12 mouse cellular contexts compared by ENCODE assay signal in the genomic region with DNA sequence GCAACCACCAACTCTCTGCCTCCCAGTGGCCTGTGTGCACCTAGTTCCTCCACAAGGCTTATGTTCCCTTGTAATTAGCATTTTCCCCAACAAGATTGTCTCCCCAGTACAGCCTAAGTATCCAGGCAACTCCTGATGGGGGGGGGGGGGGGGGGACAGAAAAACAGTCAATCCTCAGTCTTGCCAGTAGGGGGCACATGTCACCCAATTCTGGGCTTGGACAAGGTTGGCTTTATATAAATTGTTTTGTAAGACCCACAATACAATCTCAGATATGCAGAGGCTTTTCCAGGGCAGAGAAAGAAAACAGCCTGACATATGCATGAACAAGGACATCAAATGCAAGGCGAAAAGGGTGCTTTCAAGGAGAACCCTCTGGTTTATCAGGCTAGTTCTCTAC. TPM values are rescaled to one million over a fixed set of nuclear protein-coding genes. Genes with fewer than 3 reads are reported as not detected.
A peak's percentile ranks its signal among the peaks of the same experiment; 100 is the strongest.
DNase-seq lines count a peak whose midpoint lies in the region; ATAC-seq and TF ChIP-seq lines count a peak whose summit lies in the region.
"Had no signal": no experiment of that assay in that cellular context is flagged by ENCODE, and none has a peak within 500 bp of the region (broad histone marks: within the 10 kb centered on the region; RNA-seq: fewer than 3 reads in every experiment).

No protein-coding gene starts in this region.

- ATAC-seq in kidney, postnatal 0 days (replicated peaks; ENCODE audit: low FRiP score, low read depth) = no peak
- no peak for ATAC-seq in kidney, embryonic 15.5 days (replicated peaks; ENCODE audit: low FRiP score)

- H3K4me1 ChIP-seq in kidney, postnatal 0 days (replicated peaks; ENCODE audit: insufficient read depth, low read length) = no peaks in the 10 kb centered on the region
- H3K4me1 ChIP-seq in kidney, embryonic 15.5 days = no peaks in the 10 kb centered on the region
- no peaks in the 10 kb centered on the region for H3K4me1 ChIP-seq in embryonic facial prominence, embryonic 10.5 days
- H3K4me1 ChIP-seq: forebrain, embryonic 10.5 days had no signal

- no peaks in the 10 kb centered on the region for H3K9me3 ChIP-seq in kidney, postnatal 0 days (replicated peaks; ENCODE audit: low read length)
- H3K9me3 ChIP-seq in kidney, embryonic 15.5 days (replicated peaks) = no peaks in the 10 kb centered on the region
- H3K9me3 ChIP-seq in embryonic facial prominence, embryonic 10.5 days = no peaks in the 10 kb centered on the region
- H3K9me3 ChIP-seq: forebrain, embryonic 10.5 days had no signal

- H3K4me3 ChIP-seq in kidney, postnatal 0 days (replicated peaks; ENCODE audit: low read depth, low read length) = no peak overlapping the region
- H3K4me3 ChIP-seq in kidney, embryonic 15.5 days (replicated peaks) = no peak overlapping the region
- no peak overlapping the region for H3K4me3 ChIP-seq in embryonic facial prominence, embryonic 10.5 days
- H3K4me3 ChIP-seq: forebrain, embryonic 10.5 days had no signal

- H3K4me2 ChIP-seq in kidney, postnatal 0 days (ENCODE audit: low read length) = no peak overlapping the region
- H3K4me2 ChIP-seq in kidney, embryonic 15.5 days = no peak overlapping the region

- no peaks in the 10 kb centered on the region for H3K27me3 ChIP-seq in kidney, postnatal 0 days (ENCODE audit: insufficient read depth, low read length)
- no peaks in the 10 kb centered on the region for H3K27me3 ChIP-seq in kidney, embryonic 15.5 days
- no peaks in the 10 kb centered on the region for H3K27me3 ChIP-seq in embryonic facial prominence, embryonic 10.5 days (replicated peaks; ENCODE audit: low read depth, poor library complexity, severe bottlenecking)

- 83% methylated on average over 1 of the region's 1 CpGs for WGBS in kidney, postnatal 0 days
- 81% methylated on average over 1 of the region's 1 CpGs for WGBS in kidney, embryonic 15.5 days
- 83% methylated on average over 1 of the region's 1 CpGs for WGBS in embryonic facial prominence, embryonic 10.5 days

- TF ChIP-seq CTCF in kidney, postnatal 0 days (IDR thresholded peaks at IDR 0.05; ENCODE audit: low read depth) = peak; percentile 57

- H3K27ac ChIP-seq in kidney, postnatal 0 days = no peak overlapping the region
- H3K27ac ChIP-seq in kidney, embryonic 15.5 days = no peak overlapping the region
- no peak overlapping the region for H3K27ac ChIP-seq in embryonic facial prominence, embryonic 10.5 days (replicated peaks)
- H3K27ac ChIP-seq: forebrain, embryonic 10.5 days had no signal

- peak; percentile 31 for DNase-seq in adrenal gland, postnatal 10 days
- DNase-seq in adrenal gland, adult 2 months = no peak
- DNase-seq in kidney, postnatal 0 days (ENCODE audit: low spot score) = peak; percentile 54
- DNase-seq in 3134 (ENCODE audit: extremely low read depth, insufficient read length, low spot score) = peak; percentile 22
- DNase-seq in embryonic facial prominence, embryonic 10.5 days (ENCODE audit: low spot score) = peak; percentile 20
- no peak for DNase-seq in testis, postnatal 14 days (ENCODE audit: low spot score)
- DNase-seq in frontal cortex, postnatal 14 days (ENCODE audit: low spot score in 2 of 2) = no peak

- H3K9ac ChIP-seq in kidney, postnatal 0 days (ENCODE audit: low read depth, low read length) = no peak overlapping the region
- no peak overlapping the region for H3K9ac ChIP-seq in kidney, embryonic 15.5 days

- no peaks in the 10 kb centered on the region for H3K36me3 ChIP-seq in kidney, postnatal 0 days (ENCODE audit: insufficient read depth, low read length)
- H3K36me3 ChIP-seq in kidney, embryonic 15.5 days = no peaks in the 10 kb centered on the region
- H3K36me3 ChIP-seq in embryonic facial prominence, embryonic 10.5 days (replicated peaks) = no peaks in the 10 kb centered on the region
- H3K36me3 ChIP-seq: forebrain, embryonic 10.5 days had no signal

RNA-seq across cellular contexts. Expression of a gene that starts 12.5 kb away (rescaled TPM):
- total RNA-seq in adrenal gland, postnatal 10 days (2021) = under 1 TPM; 0.36 to 0.94 TPM
- total RNA-seq in adrenal gland, adult 2 months (2021) = 1 to 10 TPM in 1 of 2 experiments, under 1 TPM in 1; 0.93 to 2.3 TPM
- polyA plus RNA-seq in adrenal gland, adult 2 months (2012; rRNA removed) = 1.1 and 1.2 TPM in 2 replicates
- not detected in 2 replicates for polyA plus RNA-seq in kidney, postnatal 0 days (2015; fragmentation: Nextera tagmentation; extraction: Ambion mirVana)
- 0.05 and 0.10 TPM in 2 replicates for polyA plus RNA-seq in kidney, embryonic 15.5 days (2015; fragmentation: Nextera tagmentation; extraction: Ambion mirVana)
- not detected in 2 replicates for polyA plus RNA-seq in embryonic facial prominence, embryonic 10.5 days (2016; fragmentation: Nextera tagmentation; extraction: Ambion mirVana)
- total RNA-seq: heart, postnatal 14 days had no signal
- polyA plus RNA-seq: forebrain, embryonic 10.5 days; limb, embryonic 11.5 days; stomach, embryonic 14.5 days had no signal

RNA-seq across cellular contexts. Expression of a gene that starts 25.9 kb away (rescaled TPM):
- 1 to 10 TPM; 1.2 to 2.8 TPM for total RNA-seq in adrenal gland, postnatal 10 days (2021)
- under 1 TPM; 0.38 to 0.55 TPM for total RNA-seq in adrenal gland, adult 2 months (2021)
- not detected in 2 replicates for polyA plus RNA-seq in adrenal gland, adult 2 months (2012; rRNA removed)
- 0.16 and 0.27 TPM in 2 replicates for polyA plus RNA-seq in kidney, postnatal 0 days (2015; fragmentation: Nextera tagmentation; extraction: Ambion mirVana)
- polyA plus RNA-seq in kidney, embryonic 15.5 days (2015; fragmentation: Nextera tagmentation; extraction: Ambion mirVana) = 0.33 and 0.36 TPM in 2 replicates
- 0.22 and 0.33 TPM in 2 replicates for polyA plus RNA-seq in embryonic facial prominence, embryonic 10.5 days (2016; fragmentation: Nextera tagmentation; extraction: Ambion mirVana)
- total RNA-seq: heart, postnatal 14 days had no signal
- polyA plus RNA-seq: limb, embryonic 11.5 days had no signal

Comparison
In these comparisons a context has a peak if more than half of its experiments do, and no peak if none do; other contexts are left out.
1. DNase-seq: peak in adrenal gland, postnatal 10 days (single experiment), kidney, postnatal 0 days (single experiment), 3134 (single experiment) and embryonic facial prominence, embryonic 10.5 days (single experiment); none in adrenal gland, adult 2 months (single experiment), testis, postnatal 14 days (single experiment) and frontal cortex, postnatal 14 days (0 of 2).